Mouse (Mus musculus) kidney, adult 8-10 months (tissue): ENCODE measurements at regions not wholly inside any gene's neighbourhood (a gene's known extent, or its start where the extent isn't known, plus 50 kb on each side); places are given as distances from the start of the nearest gene placed in this dataset.

Experiments used
- DNase-seq, 2 experiments: peaks; one replicate each; pipeline ENCODE4 v3.0.0; 2022

DNA sequence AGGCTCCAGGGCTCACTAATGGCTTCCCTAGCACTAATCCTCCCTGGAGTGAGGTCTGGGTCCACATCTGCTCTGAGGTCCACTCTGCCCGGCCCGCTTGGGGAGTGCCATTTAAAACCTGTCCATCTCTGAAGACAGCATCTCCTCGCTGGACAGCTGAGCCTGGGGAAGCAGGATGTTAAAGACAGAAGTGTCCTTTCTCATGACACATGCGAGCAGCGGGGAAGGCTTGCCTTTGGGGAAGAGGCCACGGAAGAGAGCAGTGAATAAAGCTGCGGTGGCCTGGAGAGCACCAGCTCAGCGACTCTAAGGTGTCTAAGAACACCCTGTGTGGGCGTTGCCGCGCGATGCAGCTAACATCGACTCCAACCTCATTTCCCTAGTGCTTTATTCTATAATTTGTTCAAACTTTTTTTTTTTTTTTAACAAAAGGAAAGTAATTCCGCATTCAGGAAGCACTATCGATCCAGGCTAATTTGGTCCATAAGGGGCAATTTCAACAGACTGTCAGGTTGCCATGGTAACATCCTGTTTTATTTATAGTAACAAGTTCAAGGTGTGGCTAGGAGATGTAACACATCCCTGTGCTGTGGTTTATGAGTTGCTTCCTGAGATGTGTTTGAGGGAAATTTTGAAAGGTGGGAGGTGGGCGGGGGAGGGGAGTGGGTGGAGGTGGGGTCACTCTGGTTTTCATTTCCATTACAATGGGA lies 120.0 kb downstream of the Cartpt start:
- DNase-seq: no peak

DNA sequence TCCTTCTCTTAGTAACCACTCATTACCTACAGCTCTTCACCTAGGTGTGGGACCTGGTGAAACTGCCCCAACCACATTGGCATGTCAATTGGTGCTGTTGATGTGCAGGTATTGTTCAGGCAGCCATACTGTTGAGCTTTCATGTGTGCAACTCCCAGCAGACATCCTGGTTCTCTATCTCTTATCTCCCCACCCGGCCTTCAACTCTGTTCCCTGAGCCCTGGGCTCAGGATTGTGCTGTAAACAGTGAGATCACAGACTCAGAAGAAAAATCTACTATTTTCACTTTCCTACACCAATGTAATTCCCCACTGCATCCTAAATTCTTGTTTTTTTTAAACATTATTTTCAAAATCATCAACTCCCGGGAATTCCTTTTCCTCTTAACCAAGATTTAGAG lies 122.1 kb downstream of the Cartpt start:
- no peak for DNase-seq

DNA sequence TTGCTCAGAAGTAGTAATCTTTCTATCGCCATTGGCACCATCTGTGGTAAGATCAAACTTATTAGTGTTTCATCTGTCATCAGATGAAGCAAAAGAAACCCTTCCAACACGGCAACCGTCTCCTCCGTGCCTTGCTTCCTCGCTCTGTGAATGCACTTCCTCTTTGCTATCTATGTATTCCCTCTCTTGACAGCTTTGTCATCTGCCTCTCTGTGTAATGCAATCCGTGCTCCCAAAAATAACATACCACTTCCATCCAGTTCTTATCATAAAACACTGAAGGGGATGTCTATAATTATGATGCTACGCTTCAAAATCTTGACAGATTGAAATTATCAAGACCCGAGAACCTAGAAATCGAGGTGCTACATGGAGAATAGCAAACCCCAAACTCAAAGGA lies 123.2 kb downstream of the Cartpt start:
- no peak for DNase-seq

DNA sequence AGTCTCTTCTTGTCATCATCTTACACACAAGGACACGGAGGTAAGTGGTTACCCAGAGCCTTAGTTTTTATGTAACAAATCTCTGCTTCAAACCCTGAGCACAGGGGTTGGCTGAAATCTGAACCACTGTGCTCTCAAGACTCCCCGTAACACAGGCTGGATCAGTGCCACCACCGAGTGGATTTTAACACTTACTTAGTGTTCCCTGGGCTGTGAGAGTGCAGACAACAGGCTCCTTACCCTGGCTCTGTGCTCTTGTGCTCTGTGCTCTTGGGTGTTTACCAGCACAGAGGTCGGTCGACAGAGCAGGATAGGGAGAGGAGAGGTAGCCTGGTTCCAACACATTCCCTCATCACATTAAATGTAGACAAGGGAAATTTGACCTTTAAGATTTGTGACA lies 134.9 kb downstream of the Cartpt start:
- no peak for DNase-seq

DNA sequence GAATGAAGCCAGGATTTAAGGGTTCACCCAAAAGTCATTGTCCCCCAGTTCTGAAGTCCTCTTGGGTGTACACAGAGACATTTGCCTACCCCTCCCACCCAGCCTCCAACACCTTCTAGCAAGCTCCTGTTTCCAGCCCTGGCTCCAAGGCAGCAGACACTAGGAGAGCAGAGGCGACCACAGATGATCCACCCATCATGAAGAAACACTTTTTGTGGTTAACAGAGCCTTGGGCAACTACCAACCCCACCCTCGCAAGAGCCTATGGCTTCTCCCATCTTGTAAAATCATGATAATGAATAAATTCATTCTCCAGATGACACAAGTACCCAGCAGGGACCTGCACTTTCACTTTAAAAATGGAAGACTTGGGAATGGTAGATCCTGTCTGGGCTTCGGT lies 136.1 kb downstream of the Cartpt start:
- DNase-seq: no peak

DNA sequence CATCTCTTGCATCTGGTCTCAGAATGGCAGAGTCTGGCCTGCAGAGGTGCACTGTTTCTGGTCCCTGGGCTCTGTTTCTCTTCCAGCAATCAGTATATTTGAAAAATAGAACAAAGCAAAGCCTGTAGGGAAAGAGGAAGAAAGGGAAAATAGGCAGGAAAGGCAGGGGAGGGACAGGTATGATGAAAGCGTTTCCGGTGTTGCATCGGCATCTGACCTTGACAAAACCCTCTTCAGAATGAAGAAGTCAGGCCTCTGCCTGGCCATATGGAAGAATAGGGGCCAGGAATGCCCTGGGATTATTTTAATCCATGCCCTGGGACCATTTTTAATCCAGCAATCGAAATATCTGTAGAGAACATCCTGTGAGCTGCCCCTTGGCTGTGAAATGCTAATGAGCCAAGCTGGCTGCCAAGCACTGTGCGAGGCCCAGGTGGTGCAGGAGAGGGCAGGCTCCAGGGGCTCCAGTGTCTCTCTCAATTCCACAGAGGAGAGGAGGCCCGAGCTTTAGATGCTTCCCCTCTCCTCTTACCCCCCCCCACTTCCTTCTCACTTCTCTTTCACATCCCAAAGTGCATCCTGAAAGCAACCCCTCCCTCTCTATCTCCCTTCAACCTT lies 136.7 kb downstream of the Cartpt start:
- no peak for DNase-seq

DNA sequence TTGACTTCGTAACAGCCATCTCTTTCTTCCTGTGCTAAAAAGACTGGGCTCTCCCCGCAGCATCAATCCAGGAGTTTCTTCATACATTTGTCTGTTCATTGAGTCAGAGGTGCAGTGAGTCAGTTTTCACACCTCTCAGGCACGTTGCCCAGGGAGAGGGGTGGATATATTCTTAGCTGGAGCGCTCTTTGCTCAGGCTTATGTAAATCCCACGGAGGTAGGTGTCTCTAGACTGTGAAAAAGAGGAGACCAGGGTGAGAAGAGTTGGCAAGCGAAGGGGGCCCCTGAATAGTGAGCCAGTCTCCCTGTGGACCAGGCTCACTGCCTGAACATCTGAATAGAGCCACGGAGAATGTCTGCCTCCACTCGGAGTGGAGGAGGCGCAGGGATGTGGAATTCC lies 139.0 kb downstream of the Cartpt start:
- DNase-seq: no peak

DNA sequence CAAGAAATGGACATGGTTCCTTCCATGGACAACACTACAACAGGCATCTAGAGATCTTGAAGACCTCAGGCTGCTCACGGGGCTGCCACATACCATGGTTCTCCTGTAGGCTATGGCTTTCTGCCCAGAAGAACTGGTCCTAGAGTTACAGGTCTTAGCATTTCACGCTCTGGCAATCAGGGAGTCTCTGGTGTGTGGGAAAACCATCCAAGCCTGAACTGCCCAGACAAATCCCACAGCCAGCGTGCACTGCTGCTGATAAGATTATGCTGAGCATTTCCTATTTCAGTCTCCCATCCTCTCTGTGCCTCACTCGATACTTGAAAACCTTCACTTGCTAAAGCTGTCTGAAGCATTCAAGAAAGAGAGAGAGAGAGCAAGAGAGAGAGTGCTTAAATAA lies 139.5 kb downstream of the Cartpt start:
- DNase-seq: peak; percentile 23 to 47

DNA sequence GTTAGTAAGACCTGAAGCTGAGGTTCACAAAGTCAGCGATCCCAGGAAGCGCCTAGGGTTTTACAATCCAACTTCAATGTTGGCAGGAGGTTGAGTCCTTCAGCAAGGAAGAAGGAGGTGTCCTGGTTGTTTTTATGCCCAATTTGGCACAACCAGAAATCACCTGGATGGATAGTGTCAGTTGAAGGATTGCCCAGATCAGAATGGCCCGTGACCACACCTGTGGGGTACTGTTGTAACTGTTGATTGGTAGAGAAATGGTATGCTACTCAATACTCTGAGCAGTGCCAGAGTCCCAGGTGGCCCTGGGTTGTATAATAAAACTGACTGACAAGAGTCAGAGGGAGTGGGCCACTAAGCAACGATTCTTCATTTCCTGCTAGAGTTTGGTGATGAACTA lies 140.2 kb downstream of the Cartpt start:
- no peak for DNase-seq

DNA sequence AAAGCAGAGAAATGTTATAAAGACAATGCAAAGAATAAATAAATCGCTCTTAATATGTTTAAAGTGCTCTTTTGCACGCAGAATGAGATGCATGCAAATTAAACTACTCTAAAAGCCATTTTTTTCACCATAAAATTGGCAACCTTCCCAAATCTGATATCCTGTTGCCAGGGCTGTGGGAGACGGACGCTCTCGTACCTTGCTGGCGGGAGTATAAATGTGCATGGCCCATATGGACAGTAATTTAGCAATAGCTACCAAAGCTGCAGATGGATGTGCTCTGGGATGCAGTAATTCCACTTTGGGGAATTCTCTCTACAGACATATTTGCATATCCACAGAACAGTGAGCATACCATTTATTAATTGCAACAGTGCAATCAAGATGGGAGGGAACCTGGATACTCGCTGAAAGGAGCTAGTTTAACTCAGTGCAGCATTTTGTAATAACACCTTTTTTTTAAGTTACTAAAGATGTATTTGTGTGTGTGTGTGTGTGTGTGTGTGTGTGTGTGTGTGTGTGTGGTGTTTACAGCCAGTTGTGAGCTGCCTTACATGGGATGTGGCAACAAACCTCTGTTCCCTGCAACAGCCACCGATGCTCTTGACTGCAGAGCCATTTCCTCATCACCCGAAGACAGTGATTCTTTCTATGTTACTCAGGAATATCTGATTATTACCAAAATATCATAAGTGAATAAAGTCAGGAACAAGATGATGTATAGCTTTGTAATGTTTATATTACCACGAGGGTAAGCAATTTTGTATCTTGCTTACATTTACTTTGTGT lies 141.4 kb downstream of the Cartpt start:
- DNase-seq: no peak

DNA sequence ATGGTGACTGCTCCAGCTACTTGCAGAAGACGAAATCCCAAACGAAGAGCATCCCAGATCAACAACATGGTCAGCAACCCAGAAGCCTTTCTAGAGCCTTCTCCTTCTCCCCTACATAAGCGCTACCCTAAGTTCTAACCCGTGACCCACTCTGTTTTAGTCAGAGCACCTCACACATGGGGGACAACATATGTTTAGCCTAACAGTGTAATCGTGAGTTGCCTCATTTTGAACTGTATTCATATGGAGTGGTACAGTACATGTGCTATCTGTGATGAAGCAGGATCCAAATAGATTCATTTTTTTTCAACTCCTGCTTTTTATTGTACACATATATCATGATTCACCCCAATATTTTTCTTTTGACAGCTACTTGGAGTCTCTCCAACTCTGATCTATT lies 146.2 kb downstream of the Cartpt start:
- DNase-seq: no peak

DNA sequence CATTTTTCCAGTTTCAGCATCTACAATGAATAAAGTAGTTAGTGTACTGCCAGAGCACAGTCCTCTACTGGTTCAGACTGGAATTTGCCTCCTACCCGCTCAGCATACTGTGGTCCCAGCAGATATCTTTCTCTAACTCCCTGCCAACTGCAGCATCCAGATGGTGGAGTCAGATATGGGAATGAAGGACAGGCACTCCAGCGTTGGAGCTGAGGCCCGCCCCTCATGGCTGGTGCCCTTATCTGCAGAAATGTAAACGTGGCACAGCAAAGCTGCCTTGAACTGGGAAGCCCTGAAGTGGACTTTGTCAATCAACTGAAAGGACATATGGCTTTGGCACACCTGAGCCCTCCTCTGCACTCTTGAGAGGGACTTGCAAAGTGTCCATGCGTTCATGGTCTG lies 146.6 kb downstream of the Cartpt start:
- no peak for DNase-seq

DNA sequence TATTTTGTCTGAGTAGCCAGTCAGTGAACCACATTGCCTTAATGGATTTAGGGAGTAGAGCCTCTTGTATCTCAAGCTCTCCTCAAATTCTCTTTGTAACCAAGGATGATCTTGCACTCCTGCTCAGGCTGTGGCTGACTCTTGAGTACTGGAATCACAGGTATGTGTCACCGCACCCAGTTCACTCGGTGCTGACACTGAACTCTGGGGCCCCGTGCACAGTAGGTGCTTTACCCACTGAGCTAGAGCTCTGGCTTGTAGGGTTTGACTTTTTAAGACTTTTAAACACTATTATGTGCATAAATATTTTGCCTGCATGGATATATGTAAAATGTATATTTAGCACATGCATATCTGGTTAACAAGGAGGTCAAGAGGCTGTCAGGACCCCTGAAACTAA lies 147.4 kb downstream of the Cartpt start:
- DNase-seq: no peak

DNA sequence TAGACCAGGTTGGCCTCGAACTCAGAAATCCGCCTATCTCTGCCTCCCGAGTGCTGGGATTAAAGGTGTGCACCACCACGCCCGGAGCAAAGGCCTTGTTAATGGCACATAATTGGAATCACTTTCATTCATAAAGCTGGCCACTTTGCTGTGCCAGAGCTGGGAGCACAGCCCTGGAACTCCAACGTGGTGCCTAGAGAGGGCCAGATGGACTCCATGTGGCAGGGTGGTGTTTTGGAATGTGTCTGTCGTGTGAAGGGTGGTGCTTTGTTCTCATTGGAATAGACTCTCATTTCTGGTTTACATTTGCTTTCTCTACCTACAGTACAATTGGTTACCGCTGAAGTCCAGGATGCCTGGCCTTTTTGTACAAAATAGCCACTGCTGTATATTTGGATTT lies 150.2 kb downstream of the Cartpt start:
- no peak for DNase-seq

DNA sequence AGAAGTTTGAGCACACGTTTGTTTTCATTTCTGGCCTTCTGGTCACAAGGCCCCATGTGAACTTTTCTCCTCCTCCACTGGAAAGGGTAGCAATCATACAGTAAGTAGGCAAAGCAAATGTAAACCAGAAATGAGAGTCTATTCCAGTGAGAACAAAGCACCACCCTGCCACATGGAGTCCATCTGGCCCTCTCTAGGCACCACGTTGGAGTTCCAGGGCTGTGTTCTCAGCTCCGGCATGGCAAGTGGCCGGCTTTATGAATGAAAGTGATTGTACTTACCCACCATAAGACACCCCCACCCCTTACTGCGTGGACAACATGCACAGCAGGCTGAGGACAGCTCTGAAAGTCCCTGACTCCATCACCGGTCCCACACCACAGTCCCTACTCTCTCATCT lies 151.5 kb downstream of the Cartpt start:
- no peak for DNase-seq

DNA sequence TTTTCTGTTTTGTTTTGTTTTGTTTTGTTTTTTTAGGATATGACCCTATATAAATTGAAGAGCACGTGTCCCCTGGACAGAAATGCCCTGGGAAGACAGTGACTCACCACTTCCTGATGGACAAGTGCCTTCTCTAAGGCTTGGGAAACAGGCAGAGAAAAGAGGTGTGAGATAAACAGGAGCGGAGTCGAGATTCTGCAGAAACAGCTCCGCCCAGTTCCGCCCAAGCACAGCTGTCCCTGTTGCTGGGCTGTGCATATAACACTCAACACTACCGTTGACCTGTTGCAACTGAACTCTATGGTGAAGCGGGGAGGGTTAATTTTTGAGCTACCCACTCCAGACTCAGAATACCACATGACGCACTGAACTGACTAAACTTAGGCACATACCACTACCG lies 152.8 kb downstream of the Cartpt start:
- no peak for DNase-seq

DNA sequence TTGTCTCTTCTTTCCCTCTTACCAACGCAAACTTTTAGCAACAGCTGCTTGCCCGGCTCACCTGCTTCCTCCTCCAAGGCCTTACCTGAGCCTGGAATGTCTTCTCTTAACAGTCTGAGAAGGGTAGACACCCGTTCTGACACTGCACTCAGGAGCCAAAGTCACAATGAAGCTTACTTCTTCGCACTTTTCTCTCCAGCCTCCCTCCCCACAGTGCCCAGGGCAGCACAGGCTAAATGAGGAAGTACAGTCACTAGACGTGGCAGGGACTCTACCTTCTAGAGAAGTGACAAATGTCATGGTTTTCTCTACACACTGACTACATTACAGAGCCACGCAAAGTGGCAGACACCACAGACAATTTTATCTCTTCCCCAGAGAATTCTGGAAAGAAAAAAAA lies 155.4 kb downstream of the Cartpt start:
- DNase-seq: no peak

DNA sequence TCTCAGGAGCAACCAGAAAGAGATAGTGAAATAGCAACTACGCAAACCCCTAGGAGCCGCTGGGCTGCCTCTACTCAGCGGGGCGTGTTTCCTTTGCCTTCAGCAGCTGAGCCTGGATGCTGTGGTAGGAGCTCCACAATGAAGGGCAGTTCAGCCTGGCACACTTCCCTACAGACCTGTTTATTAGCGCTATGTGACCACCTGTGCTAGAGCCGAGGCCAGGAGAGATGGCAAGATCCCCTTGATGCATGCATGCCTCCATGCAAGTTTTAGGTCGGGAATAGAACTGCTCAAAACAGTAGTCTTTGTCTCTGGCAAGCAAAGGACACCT lies 156.1 kb downstream of the Cartpt start:
- no peak for DNase-seq

DNA sequence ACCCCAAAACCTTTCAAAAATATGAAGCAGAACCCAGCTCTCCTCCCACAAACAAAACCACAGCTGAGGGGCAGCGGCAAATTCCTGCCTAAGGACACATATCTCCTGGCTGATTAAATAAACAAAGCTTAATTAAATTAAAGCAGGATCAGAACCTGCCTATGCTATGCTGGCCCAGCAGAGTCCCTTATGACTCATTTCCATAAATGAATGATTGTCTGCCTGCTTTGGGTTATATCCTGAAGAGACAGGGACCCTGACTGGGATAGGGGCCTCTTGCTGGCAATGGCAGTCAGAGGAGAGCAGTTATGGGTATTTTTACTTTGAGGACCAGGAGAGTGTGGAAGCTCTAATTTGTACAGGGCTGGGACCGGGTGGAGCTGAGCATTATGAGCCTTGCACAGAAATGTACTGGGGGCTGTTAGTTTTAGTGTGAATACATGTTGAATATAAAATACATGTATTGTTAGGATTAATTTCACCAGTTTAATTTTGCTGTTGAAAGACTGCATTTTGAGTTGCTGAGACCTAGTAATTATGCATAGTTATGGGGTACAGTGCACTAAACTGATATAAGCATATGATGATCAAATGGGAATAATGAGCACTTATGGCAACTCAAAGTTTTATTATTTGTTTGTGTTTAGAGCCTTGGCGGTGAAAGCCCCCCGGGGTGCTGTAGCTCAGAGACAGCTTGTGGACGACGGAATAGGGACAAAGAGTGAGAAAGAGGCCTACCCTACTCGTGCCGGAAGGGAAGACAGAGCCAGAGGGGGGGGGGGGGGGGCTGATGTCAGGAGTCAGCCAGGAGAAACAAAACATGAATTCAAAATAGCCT lies 156.7 kb downstream of the Cartpt start:
- no peak for DNase-seq

DNA sequence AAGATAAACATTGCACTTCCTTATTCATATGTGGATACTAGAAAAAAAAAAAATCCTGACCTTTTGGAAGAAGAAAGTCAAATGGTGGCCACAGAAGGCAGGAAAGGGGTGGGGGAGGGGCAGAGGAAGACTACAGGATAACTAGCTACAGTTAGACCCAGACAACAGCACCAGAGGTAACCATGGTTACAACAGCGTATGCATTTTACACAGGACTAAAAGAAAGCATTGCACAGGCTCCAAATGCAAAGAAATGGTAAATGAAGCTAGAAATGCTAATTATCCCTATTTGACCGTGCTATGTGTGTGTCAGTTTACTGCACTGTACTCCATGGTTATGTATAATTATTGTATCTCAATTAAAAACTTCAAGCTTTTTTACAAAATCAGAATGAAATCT lies 158.4 kb downstream of the Cartpt start:
- no peak for DNase-seq

DNA sequence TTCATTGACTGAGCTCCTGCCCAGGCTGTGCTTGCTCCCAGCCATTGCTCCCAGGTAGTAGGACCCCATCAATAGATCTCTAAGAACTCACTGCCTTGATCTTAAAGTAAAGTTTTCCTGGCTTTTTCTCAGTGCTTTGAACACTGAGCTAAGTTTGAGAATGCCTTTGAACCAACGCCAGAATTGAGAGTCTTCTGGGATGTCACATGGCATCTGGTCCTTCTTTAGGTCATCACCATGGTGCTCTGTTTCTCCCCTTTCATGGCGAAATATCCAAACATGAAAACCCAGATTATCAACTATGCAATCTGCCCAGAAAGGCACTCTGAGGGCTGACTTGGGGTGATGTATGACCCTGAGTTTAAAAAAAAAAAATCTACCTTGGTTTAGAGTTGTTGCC lies 158.9 kb downstream of the Cartpt start:
- no peak for DNase-seq

DNA sequence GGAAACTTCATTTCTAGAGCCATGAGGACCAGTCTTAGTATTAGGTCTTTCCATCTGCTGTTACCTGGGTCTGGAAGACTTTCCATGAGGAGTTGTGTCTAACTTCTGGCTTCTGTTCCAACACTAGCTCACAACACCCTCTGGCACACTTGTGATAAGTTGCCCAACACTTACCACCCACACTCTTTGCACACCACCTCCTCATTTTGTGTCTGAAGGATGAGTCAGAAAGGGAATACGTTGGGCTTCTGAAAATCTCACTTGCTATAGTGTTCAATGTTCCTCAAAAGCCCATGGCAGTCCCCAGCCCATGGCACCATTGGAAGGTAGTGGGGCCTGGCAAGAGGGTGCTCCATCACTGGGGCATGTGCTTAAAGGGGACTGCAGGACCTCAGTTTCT lies 161.5 kb downstream of the Cartpt start:
- DNase-seq: no peak

DNA sequence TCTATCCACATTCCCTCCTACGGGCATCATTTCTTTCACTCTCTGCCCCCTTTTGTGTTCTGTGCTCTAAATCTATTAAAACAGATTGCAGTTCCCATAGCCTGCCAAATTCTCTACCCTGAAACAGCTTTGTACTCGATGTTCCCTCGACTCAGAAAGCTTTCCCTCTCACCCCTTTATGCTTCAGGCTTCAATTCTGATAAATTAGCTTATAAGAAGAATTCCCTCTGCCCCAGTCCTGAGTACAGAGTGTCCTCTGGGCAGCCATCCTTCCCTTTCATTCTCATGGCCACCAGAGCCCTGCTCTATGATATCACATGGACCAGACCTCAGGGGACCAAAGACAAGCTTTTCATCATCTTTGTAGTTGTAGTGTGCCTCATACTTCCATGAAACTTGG lies 163.6 kb downstream of the Cartpt start:
- DNase-seq: no peak

DNA sequence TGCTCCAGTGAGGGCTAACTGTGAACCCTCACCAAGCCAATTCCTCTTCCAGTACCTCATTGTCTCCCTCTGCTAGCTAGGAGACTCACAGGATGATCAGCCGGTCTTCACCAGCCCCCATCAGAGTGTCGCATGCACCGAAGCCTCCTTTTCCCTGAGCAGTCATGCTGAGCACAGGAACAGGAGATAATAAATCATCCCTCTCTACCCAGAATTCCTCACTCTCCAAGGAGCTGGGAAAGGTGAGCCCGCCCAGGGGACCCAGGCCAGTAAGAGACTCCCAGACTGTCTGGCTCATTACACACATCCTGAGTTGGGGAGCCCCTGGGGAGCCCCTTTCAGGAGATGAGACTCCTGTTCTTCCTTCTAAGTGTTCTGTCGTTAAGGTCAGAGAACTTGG lies 171.7 kb downstream of the Cartpt start:
- peak; percentile 32 to 47 for DNase-seq
